Mouse (Mus musculus): ENCODE data around the gene Abca14. TPM values are rescaled to one million over a fixed set of nuclear protein-coding genes. Genes with fewer than 3 reads are reported as not detected.

Gene Abca14
- polyA plus RNA-seq, 2 experiments: 0.06 TPM; not detected in 1

- Histone ChIP-seq H3K36me3 (ENCODE audit: control insufficient read depth, insufficient read depth, low read length) (no peaks in the 10 kb centered on the region), H3K4me2 (replicated peaks; ENCODE audit: low read depth, low read length, severe bottlenecking) (no peak overlapping the region), H3K4me3 (replicated peaks; ENCODE audit: low read length) (no peak overlapping the region), H3K27me3 (ENCODE audit: control insufficient read depth, insufficient read depth, low read length) (no peaks in the 10 kb centered on the region), H3K4me1 (ENCODE audit: control insufficient read depth, insufficient read depth, low read length) (no peaks in the 10 kb centered on the region), H3K9ac (ENCODE audit: low read depth, low read length, severe bottlenecking) (no peak overlapping the region), H3K9me3 (ENCODE audit: control insufficient read depth, low read length) (no peaks in the 10 kb centered on the region), H3K27ac (replicated peaks; ENCODE audit: low read depth, low read length) (no peak overlapping the region)
- ATAC-seq (ENCODE audit: low FRiP score, low read depth) (no peak), DNase-seq (ENCODE audit: low spot score) (no peak)
- no peak for TF ChIP-seq POLR2A (IDR thresholded peaks at IDR 0.05; ENCODE audit: borderline replicate concordance, extremely low read depth, insufficient read depth, insufficient read length)
- WGBS: 78% methylated on average over 1 of the region's 1 CpGs
Measured at GRCm38 (mm10) chr7:120172188-120172700, 31.5 kb upstream of the Abca14 start.

- no peak within 1 kb of the TSS for H3K27ac ChIP-seq (replicated peaks; ENCODE audit: low read depth, low read length)
Measured at GRCm38 (mm10) chr7:120173603-120174244, 30.0 kb upstream of the Abca14 start, which contains the start of gene Anks4b. TSS of gene Anks4b (plus strand) at chr7:120173858.

GRCm38 (mm10) chr7:120174723-120175504 is 28.8 kb upstream of the Abca14 start:
- WGBS: 80% methylated on average over 11 of the region's 11 CpGs
- Histone ChIP-seq H3K9ac (ENCODE audit: low read depth, low read length, severe bottlenecking) (no peak overlapping the region), H3K4me3 (replicated peaks; ENCODE audit: low read length) (no peak overlapping the region), H3K27ac (replicated peaks; ENCODE audit: low read depth, low read length) (no peak overlapping the region), H3K4me2 (replicated peaks; ENCODE audit: low read depth, low read length, severe bottlenecking) (no peak overlapping the region), H3K36me3 (ENCODE audit: control insufficient read depth, insufficient read depth, low read length) (no peaks in the 10 kb centered on the region), H3K4me1 (ENCODE audit: control insufficient read depth, insufficient read depth, low read length) (0 out of 2 replicates have a peak, but pooled peaks cover 3% of the 10 kb centered on the region), H3K27me3 (ENCODE audit: control insufficient read depth, insufficient read depth, low read length) (no peaks in the 10 kb centered on the region), H3K9me3 (ENCODE audit: control insufficient read depth, low read length) (no peaks in the 10 kb centered on the region)
- ATAC-seq (ENCODE audit: low FRiP score, low read depth) (no peak), DNase-seq (ENCODE audit: low spot score) (no peak)
- no peak for TF ChIP-seq POLR2A (IDR thresholded peaks at IDR 0.05; ENCODE audit: borderline replicate concordance, extremely low read depth, insufficient read depth, insufficient read length)

More at GRCm38 (mm10) chr7:120173603-120174244, 30.0 kb upstream of the Abca14 start, which contains the start of gene Anks4b:
- no peak within 1 kb of the TSS for H3K9ac ChIP-seq (ENCODE audit: low read depth, low read length, severe bottlenecking)
- WGBS: 87% methylated on average over 10 of the region's 10 CpGs
- no peaks in the 10 kb centered on the region for H3K9me3 ChIP-seq (ENCODE audit: control insufficient read depth, low read length)
- no peak within 1 kb of the TSS for H3K4me2 ChIP-seq (replicated peaks; ENCODE audit: low read depth, low read length, severe bottlenecking)
- no peaks in the 10 kb centered on the region for H3K4me1 ChIP-seq (ENCODE audit: control insufficient read depth, insufficient read depth, low read length)
- TF ChIP-seq POLR2A (IDR thresholded peaks at IDR 0.05; ENCODE audit: borderline replicate concordance, extremely low read depth, insufficient read depth, insufficient read length): no peak
- no peak for DNase-seq (ENCODE audit: low spot score)
- no peak for ATAC-seq (ENCODE audit: low FRiP score, low read depth)
- no peak within 1 kb of the TSS for H3K4me3 ChIP-seq (replicated peaks; ENCODE audit: low read length)
- no peaks in the 10 kb centered on the region for H3K36me3 ChIP-seq (ENCODE audit: control insufficient read depth, insufficient read depth, low read length)
- H3K27me3 ChIP-seq (ENCODE audit: control insufficient read depth, insufficient read depth, low read length): no peaks in the 10 kb centered on the region

GRCm38 (mm10) chr7:120177611-120178010 is 26.1 kb upstream of the Abca14 start:
- H3K36me3 ChIP-seq (ENCODE audit: control insufficient read depth, insufficient read depth, low read length): no peaks in the 10 kb centered on the region
- no peak for ATAC-seq (ENCODE audit: low FRiP score, low read depth)
- H3K4me2 ChIP-seq (replicated peaks; ENCODE audit: low read depth, low read length, severe bottlenecking): no peak overlapping the region
- no peak for DNase-seq (ENCODE audit: low spot score)
- WGBS: 80% methylated on average over 3 of the region's 3 CpGs
- H3K4me3 ChIP-seq (replicated peaks; ENCODE audit: low read length): no peak overlapping the region
- TF ChIP-seq POLR2A (IDR thresholded peaks at IDR 0.05; ENCODE audit: borderline replicate concordance, extremely low read depth, insufficient read depth, insufficient read length): no peak
- H3K9me3 ChIP-seq (ENCODE audit: control insufficient read depth, low read length): no peaks in the 10 kb centered on the region
- H3K9ac ChIP-seq (ENCODE audit: low read depth, low read length, severe bottlenecking): no peak overlapping the region
- H3K27ac ChIP-seq (replicated peaks; ENCODE audit: low read depth, low read length): no peak overlapping the region
- H3K27me3 ChIP-seq (ENCODE audit: control insufficient read depth, insufficient read depth, low read length): no peaks in the 10 kb centered on the region
- 0 out of 2 replicates have a peak, but pooled peaks cover 3% of the 10 kb centered on the region for H3K4me1 ChIP-seq (ENCODE audit: control insufficient read depth, insufficient read depth, low read length)

GRCm38 (mm10) chr7:120178935-120179334 is 24.8 kb upstream of the Abca14 start:
- H3K36me3 ChIP-seq (ENCODE audit: control insufficient read depth, insufficient read depth, low read length): no peaks in the 10 kb centered on the region
- 0 out of 2 replicates have a peak, but pooled peaks cover 3% of the 10 kb centered on the region for H3K4me1 ChIP-seq (ENCODE audit: control insufficient read depth, insufficient read depth, low read length)
- no peak overlapping the region for H3K4me3 ChIP-seq (replicated peaks; ENCODE audit: low read length)
- ATAC-seq (ENCODE audit: low FRiP score, low read depth): no peak
- no peak overlapping the region for H3K27ac ChIP-seq (replicated peaks; ENCODE audit: low read depth, low read length)
- no peaks in the 10 kb centered on the region for H3K9me3 ChIP-seq (ENCODE audit: control insufficient read depth, low read length)
- no peak for TF ChIP-seq POLR2A (IDR thresholded peaks at IDR 0.05; ENCODE audit: borderline replicate concordance, extremely low read depth, insufficient read depth, insufficient read length)
- H3K4me2 ChIP-seq (replicated peaks; ENCODE audit: low read depth, low read length, severe bottlenecking): no peak overlapping the region
- no peaks in the 10 kb centered on the region for H3K27me3 ChIP-seq (ENCODE audit: control insufficient read depth, insufficient read depth, low read length)
- no peak overlapping the region for H3K9ac ChIP-seq (ENCODE audit: low read depth, low read length, severe bottlenecking)
- 5% methylated on average over 2 of the region's 2 CpGs for WGBS
- DNase-seq (ENCODE audit: low spot score): no peak

Data from limb, embryonic 14.5 days (tissue).